Comparison of ENCODE assay signal across 17 mouse cellular contexts in genomic region chr17:83503693-83504092, GRCm38 (mm10).
"Had no signal": no experiment of that assay in that cellular context is flagged by ENCODE, and none has a peak within 500 bp of the region (broad histone marks: within the 10 kb centered on the region; RNA-seq: fewer than 3 reads in every experiment).

No protein-coding gene starts in this region.

- H3K27me3 ChIP-seq: megakaryocyte, embryonic 14.5 days; midbrain, embryonic 15.5 days; neural tube, embryonic 12.5 days had no signal

- H3K4me2 ChIP-seq: lung, embryonic 14.5 days; midbrain, embryonic 11.5 days; midbrain, embryonic 15.5 days; neural tube, embryonic 12.5 days had no signal

- H3K4me3 ChIP-seq: left cerebral cortex, adult 2 months; megakaryocyte, embryonic 14.5 days; midbrain, embryonic 15.5 days; neural tube, embryonic 12.5 days had no signal

- H3K9ac ChIP-seq: liver, embryonic 14.5 days; lung, embryonic 14.5 days; midbrain, embryonic 15.5 days; neural tube, embryonic 12.5 days had no signal

- H3K4me1 ChIP-seq: midbrain, embryonic 15.5 days; neural tube, embryonic 12.5 days had no signal

- ATAC-seq: hindbrain, embryonic 16.5 days; inflammation-experienced regulatory T-cells, adult 6 months; midbrain, embryonic 15.5 days had no signal

- H3K9me3 ChIP-seq: megakaryocyte, embryonic 14.5 days; midbrain, embryonic 15.5 days; neural tube, embryonic 12.5 days had no signal

- H3K27ac ChIP-seq: left cerebral cortex, adult 2 months; liver, embryonic 14.5 days; midbrain, embryonic 15.5 days; neural tube, embryonic 12.5 days had no signal

- DNase-seq: kidney, adult 8-10 months; kidney, postnatal 25 days; lung, embryonic 14.5 days; lung, postnatal 10 days; lung, postnatal 4 days; retina, postnatal 1 day; right cerebral cortex, postnatal 4 days; thymus, adult 2 months; thymus, postnatal 25 days had no signal
